Comparison of ENCODE assay signal across 8 mouse cellular contexts in genomic region chr15:102136129-102136758, GRCm38 (mm10). TPM values are rescaled to one million over a fixed set of nuclear protein-coding genes. Genes with fewer than 3 reads are reported as not detected.
DNase-seq lines count a peak whose midpoint lies in the region; ATAC-seq lines count a peak whose summit lies in the region.

Spryd3 (minus strand) TSS chr15:102136234.

- H3K4me1 ChIP-seq in heart, embryonic 14.5 days (ENCODE audit: control insufficient read depth in 2 of 2, insufficient read depth in 2 of 2, low read length in 2 of 2) = peaks cover 2 to 14% of the 10 kb centered on the region in 2 experiments; a peak in 3 of 4 replicates
- H3K4me1 ChIP-seq in liver, embryonic 13.5 days (replicated peaks) = peaks cover 31% of the 10 kb centered on the region
- peaks cover 14% of the 10 kb centered on the region; the same call in 1 of the 2 replicates for H3K4me1 ChIP-seq in stomach, embryonic 16.5 days (ENCODE audit: control insufficient read depth, insufficient read depth, low read length)

- peak; percentile 93 for DNase-seq in c-Kit-negative CD71-positive TER-119-positive erythroid progenitor cells, embryonic 14.5 days (ENCODE audit: low read depth, low spot score)
- peak; percentile 86 for DNase-seq in fibroblast of lung, adult 2 months (ENCODE audit: low read depth)
- DNase-seq in kidney, postnatal 14 days = peak; percentile 98
- DNase-seq in liver, embryonic 13.5 days = peak; percentile 98
- peak; percentile 98 for DNase-seq in neural tube, embryonic 10.5 days (ENCODE audit: extremely low spot score, low spot score)

- H3K4me2 ChIP-seq in heart, embryonic 14.5 days (ENCODE audit: low read length) = peak within 1 kb of the TSS; percentile 90
- H3K4me2 ChIP-seq in liver, embryonic 13.5 days = peak within 1 kb of the TSS; percentile 91
- H3K4me2 ChIP-seq in stomach, embryonic 16.5 days (ENCODE audit: low read depth, low read length) = peak within 1 kb of the TSS; percentile 80

- no peaks in the 10 kb centered on the region for H3K27me3 ChIP-seq in heart, embryonic 14.5 days (ENCODE audit: control insufficient read depth, insufficient read depth, low read length)
- H3K27me3 ChIP-seq in liver, embryonic 13.5 days = peaks cover 12% of the 10 kb centered on the region; the same call in 1 of the 2 replicates
- H3K27me3 ChIP-seq in stomach, embryonic 16.5 days (ENCODE audit: control insufficient read depth, insufficient read depth, low read length) = no peaks in the 10 kb centered on the region

- H3K9ac ChIP-seq in heart, embryonic 14.5 days (ENCODE audit: low read length) = peak within 1 kb of the TSS; percentile 89
- H3K9ac ChIP-seq in liver, embryonic 13.5 days = peak within 1 kb of the TSS; percentile 87
- peak within 1 kb of the TSS; percentile 76 for H3K9ac ChIP-seq in stomach, embryonic 16.5 days (ENCODE audit: low read length)

- peaks cover 21% of the 10 kb centered on the region for H3K36me3 ChIP-seq in heart, embryonic 14.5 days (ENCODE audit: control insufficient read depth, insufficient read depth, low read length)
- peaks cover 19% of the 10 kb centered on the region for H3K36me3 ChIP-seq in liver, embryonic 13.5 days
- peaks cover 10% of the 10 kb centered on the region for H3K36me3 ChIP-seq in stomach, embryonic 16.5 days (ENCODE audit: control insufficient read depth, insufficient read depth, low read length)

- WGBS in heart, embryonic 14.5 days = under 1% methylated on average over 50 of the region's 50 CpGs
- WGBS in liver, embryonic 13.5 days (ENCODE audit: insufficient replicate concordance) = under 1% methylated on average over 50 of the region's 50 CpGs
- WGBS in stomach, embryonic 16.5 days = under 1% methylated on average over 50 of the region's 50 CpGs

- no peaks in the 10 kb centered on the region for H3K9me3 ChIP-seq in heart, embryonic 14.5 days (ENCODE audit: control insufficient read depth, low read length)
- H3K9me3 ChIP-seq in liver, embryonic 13.5 days (replicated peaks) = no peaks in the 10 kb centered on the region
- no peaks in the 10 kb centered on the region for H3K9me3 ChIP-seq in stomach, embryonic 16.5 days (replicated peaks; ENCODE audit: control insufficient read depth, low read length)

- H3K4me3 ChIP-seq in heart, embryonic 14.5 days (ENCODE audit: control insufficient read depth in 1 of 2, insufficient read depth in 1 of 2, low read depth in 1 of 2, low read length in 2 of 2) = peak within 1 kb of the TSS; percentile 68 to 92
- H3K4me3 ChIP-seq in liver, embryonic 13.5 days (replicated peaks) = peak within 1 kb of the TSS; percentile 87
- peak within 1 kb of the TSS; percentile 59 for H3K4me3 ChIP-seq in stomach, embryonic 16.5 days (replicated peaks; ENCODE audit: low read length)

- peak within 1 kb of the TSS; percentile 34 to 72 for H3K27ac ChIP-seq in heart, embryonic 14.5 days (replicated peaks in 1 of 2; ENCODE audit: control insufficient read depth in 1 of 2, insufficient read depth in 1 of 2, low read depth in 2 of 2, low read length in 2 of 2)
- H3K27ac ChIP-seq in liver, embryonic 13.5 days = peak within 1 kb of the TSS; percentile 85
- H3K27ac ChIP-seq in stomach, embryonic 16.5 days (ENCODE audit: low read length) = peak within 1 kb of the TSS; percentile 69

- peak; percentile 100 for ATAC-seq in CD4-positive, CD25-positive, alpha-beta regulatory T cell, adult 4 months
- peak; percentile 99 for ATAC-seq in heart, embryonic 14.5 days (ENCODE audit: insufficient number of reproducible peaks, insufficient read depth, low FRiP score, low read depth)
- ATAC-seq in liver, embryonic 13.5 days (ENCODE audit: low read depth) = peak; percentile 98
- ATAC-seq in stomach, embryonic 16.5 days (ENCODE audit: insufficient read depth, low FRiP score) = peak; percentile 99

RNA-seq across cellular contexts. Expression of gene Spryd3, which starts in this region (rescaled TPM):
- 10 to 100 TPM; 28.8 to 65.3 TPM for polyA plus RNA-seq in CD4-positive, CD25-positive, alpha-beta regulatory T cell, adult 4 months (2017; shearing (Covaris generic))
- 12.0 and 12.4 TPM in 2 replicates for polyA plus RNA-seq in heart, embryonic 14.5 days (2014; fragmentation: Nextera tagmentation; extraction: Ambion mirVana)
- polyA plus RNA-seq in liver, embryonic 13.5 days (2015; fragmentation: Nextera tagmentation; extraction: Ambion mirVana) = 13.1 and 13.7 TPM in 2 replicates
- 29.2 and 35.0 TPM in 2 replicates for polyA plus RNA-seq in stomach, embryonic 16.5 days (2015; fragmentation: Nextera tagmentation; extraction: Ambion mirVana)

Comparison
In these comparisons a context has a peak if more than half of its experiments do, and no peak if none do; other contexts are left out.
1. Peak in every context shown above with its lines: DNase-seq, ATAC-seq, H3K4me3 ChIP-seq and H3K27ac ChIP-seq.